Mouse (Mus musculus): ENCODE results near the gene Dazap1.

GRCm38 (mm10) chr10:80262169-80262568 lies 883 bp downstream of the Dazap1 start:
- TF ChIP-seq HCFC1 (IDR thresholded peaks at IDR 0.05; ENCODE audit: borderline replicate concordance, insufficient read depth, low read length) (no peak), CHD2 (IDR thresholded peaks at IDR 0.05; ENCODE audit: low read depth, low read length) (no peak), ZNF384 (IDR thresholded peaks at IDR 0.05; ENCODE audit: low read depth, low read length) (no peak), MAFK (IDR thresholded peaks at IDR 0.05; ENCODE audit: insufficient read depth, low read depth, low read length) (no peak)

All from ES-E14 (cell line).